Comparison of ENCODE assay signal across 22 mouse cellular contexts in the genomic region with DNA sequence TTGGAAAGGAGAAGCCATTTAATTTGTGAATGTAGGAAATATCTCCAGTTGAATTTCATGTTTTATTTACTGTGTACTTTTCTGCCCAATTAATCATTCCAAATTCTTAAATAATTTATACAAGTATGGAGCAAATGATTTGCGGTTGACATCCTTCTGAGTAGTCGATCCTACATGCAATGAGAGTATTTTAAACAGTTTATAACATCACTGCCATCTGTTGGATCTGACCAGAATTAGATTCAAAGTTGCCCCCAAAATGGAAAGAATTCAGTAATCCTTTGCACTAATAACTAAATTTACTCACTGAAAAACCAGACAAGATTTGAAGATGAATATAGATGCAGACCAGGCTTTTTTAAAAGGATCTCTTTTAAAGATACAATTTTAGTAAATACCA.
DNase-seq lines count a peak whose midpoint lies in the region; ATAC-seq and TF ChIP-seq lines count a peak whose summit lies in the region.
"Had no signal": no experiment of that assay in that cellular context is flagged by ENCODE, and none has a peak within 500 bp of the region (broad histone marks: within the 10 kb centered on the region; RNA-seq: fewer than 3 reads in every experiment).

No protein-coding gene starts in this region.

- H3K36me3 ChIP-seq in hindbrain, embryonic 14.5 days (replicated peaks; ENCODE audit: control insufficient read depth, insufficient read depth) = no peaks in the 10 kb centered on the region
- H3K36me3 ChIP-seq in hindbrain, embryonic 13.5 days = no peaks in the 10 kb centered on the region
- no peaks in the 10 kb centered on the region for H3K36me3 ChIP-seq in limb, embryonic 14.5 days (ENCODE audit: control insufficient read depth, insufficient read depth, low read length)
- H3K36me3 ChIP-seq in limb, embryonic 10.5 days = no peaks in the 10 kb centered on the region
- H3K36me3 ChIP-seq in MEL (ENCODE audit: control insufficient read depth in 1 of 2, insufficient read depth in 2 of 2, low read length in 2 of 2) = peaks cover 0 to 8% of the 10 kb centered on the region in 2 experiments; a peak in 2 of 4 replicates
- H3K36me3 ChIP-seq: heart, embryonic 10.5 days; hindbrain, embryonic 15.5 days; limb, embryonic 15.5 days; neural tube, embryonic 12.5 days had no signal

- no peak for TF ChIP-seq POLR2A in limb, embryonic 14.5 days (IDR thresholded peaks at IDR 0.05; ENCODE audit: borderline replicate concordance, extremely low read depth, insufficient read depth, insufficient read length)
- TF ChIP-seq POLR2A in MEL (IDR thresholded peaks at IDR 0.05; ENCODE audit: control insufficient read depth in 1 of 2, insufficient read depth in 1 of 2, low read depth in 1 of 2, low read length in 2 of 2, poor library complexity in 1 of 2) = no peak

- H3K27ac ChIP-seq in hindbrain, embryonic 14.5 days = no peak overlapping the region
- H3K27ac ChIP-seq in hindbrain, embryonic 13.5 days = no peak overlapping the region
- H3K27ac ChIP-seq in limb, embryonic 14.5 days (replicated peaks; ENCODE audit: low read depth, low read length) = no peak overlapping the region
- H3K27ac ChIP-seq in limb, embryonic 10.5 days = no peak overlapping the region
- no peak overlapping the region for H3K27ac ChIP-seq in MEL (ENCODE audit: control insufficient read depth, low read depth, low read length)
- H3K27ac ChIP-seq: heart, embryonic 10.5 days; hindbrain, embryonic 15.5 days; limb, embryonic 15.5 days; neural tube, embryonic 12.5 days had no signal

- WGBS in hindbrain, embryonic 14.5 days = 53% methylated on average over 2 of the region's 2 CpGs
- WGBS in hindbrain, embryonic 13.5 days = 58% methylated on average over 2 of the region's 2 CpGs
- WGBS in limb, embryonic 14.5 days = 55% methylated on average over 2 of the region's 2 CpGs
- WGBS in limb, embryonic 10.5 days = 80% methylated on average over 2 of the region's 2 CpGs

- TF ChIP-seq RAD21 in MEL (IDR thresholded peaks at IDR 0.05; ENCODE audit: low read depth, low read length) = peak; percentile 41

- no peak overlapping the region for H3K9ac ChIP-seq in hindbrain, embryonic 14.5 days
- H3K9ac ChIP-seq in hindbrain, embryonic 13.5 days = no peak overlapping the region
- no peak overlapping the region for H3K9ac ChIP-seq in limb, embryonic 14.5 days (ENCODE audit: low read depth, low read length, severe bottlenecking)
- H3K9ac ChIP-seq in MEL (ENCODE audit: control insufficient read depth, low read depth, low read length, poor library complexity, severe bottlenecking) = no peak overlapping the region
- H3K9ac ChIP-seq: hindbrain, embryonic 15.5 days; limb, embryonic 15.5 days; neural tube, embryonic 12.5 days had no signal

- H3K79me2 ChIP-seq in MEL (ENCODE audit: control insufficient read depth, insufficient read depth, low read length, poor library complexity) = no peaks in the 10 kb centered on the region

- no peak overlapping the region for H3K4me2 ChIP-seq in hindbrain, embryonic 14.5 days (replicated peaks)
- no peak overlapping the region for H3K4me2 ChIP-seq in hindbrain, embryonic 13.5 days
- no peak overlapping the region for H3K4me2 ChIP-seq in limb, embryonic 14.5 days (replicated peaks; ENCODE audit: low read depth, low read length, severe bottlenecking)
- H3K4me2 ChIP-seq: hindbrain, embryonic 15.5 days; limb, embryonic 15.5 days; neural tube, embryonic 12.5 days had no signal

- no peaks in the 10 kb centered on the region for H3K9me3 ChIP-seq in hindbrain, embryonic 14.5 days (ENCODE audit: control insufficient read depth, low read length)
- no peaks in the 10 kb centered on the region for H3K9me3 ChIP-seq in hindbrain, embryonic 13.5 days
- H3K9me3 ChIP-seq in limb, embryonic 14.5 days (ENCODE audit: control insufficient read depth, low read length) = no peaks in the 10 kb centered on the region
- no peaks in the 10 kb centered on the region for H3K9me3 ChIP-seq in limb, embryonic 10.5 days (replicated peaks)
- no peaks in the 10 kb centered on the region for H3K9me3 ChIP-seq in MEL (replicated peaks; ENCODE audit: insufficient read depth, low read length)
- H3K9me3 ChIP-seq: heart, embryonic 10.5 days; hindbrain, embryonic 15.5 days; limb, embryonic 15.5 days; neural tube, embryonic 12.5 days had no signal

- H3K4me3 ChIP-seq in hindbrain, embryonic 14.5 days (replicated peaks; ENCODE audit: low read length) = no peak overlapping the region
- no peak overlapping the region for H3K4me3 ChIP-seq in hindbrain, embryonic 13.5 days
- no peak overlapping the region for H3K4me3 ChIP-seq in limb, embryonic 14.5 days (replicated peaks; ENCODE audit: low read length)
- no peak overlapping the region for H3K4me3 ChIP-seq in limb, embryonic 10.5 days
- no peak overlapping the region for H3K4me3 ChIP-seq in MEL (ENCODE audit: control insufficient read depth in 1 of 2, insufficient read depth in 1 of 2, low read depth in 2 of 2, low read length in 2 of 2)
- H3K4me3 ChIP-seq: erythroblast, embryonic 14.5 days; heart, embryonic 10.5 days; hindbrain, embryonic 15.5 days; limb, embryonic 15.5 days; neural tube, embryonic 12.5 days had no signal

- H3K27me3 ChIP-seq in hindbrain, embryonic 14.5 days (ENCODE audit: control insufficient read depth, insufficient read depth, low read length) = no peaks in the 10 kb centered on the region; the same call in 1 of the 2 replicates
- H3K27me3 ChIP-seq in hindbrain, embryonic 13.5 days = no peaks in the 10 kb centered on the region
- peaks cover 5% of the 10 kb centered on the region; the same call in 1 of the 2 replicates for H3K27me3 ChIP-seq in limb, embryonic 14.5 days (ENCODE audit: control insufficient read depth, insufficient read depth, low read length)
- H3K27me3 ChIP-seq in limb, embryonic 10.5 days (ENCODE audit: low read depth, poor library complexity, severe bottlenecking) = peaks cover 65% of the 10 kb centered on the region
- peaks cover 0 to 2% of the 10 kb centered on the region in 2 experiments; a peak in 1 of 4 replicates for H3K27me3 ChIP-seq in MEL (ENCODE audit: control insufficient read depth in 1 of 2, insufficient read depth in 2 of 2, low read length in 2 of 2)
- H3K27me3 ChIP-seq: hindbrain, embryonic 15.5 days; neural tube, embryonic 12.5 days had no signal

- TF ChIP-seq CTCF in MEL (IDR thresholded peaks at IDR 0.05 in 2 of 3, conservative IDR thresholded peaks at IDR 0.05 in 1 of 3; ENCODE audit: control insufficient read depth in 1 of 3, insufficient read depth in 1 of 3, low read depth in 2 of 3, low read length in 3 of 3, poor library complexity in 1 of 3, severe bottlenecking in 1 of 3) = peak in 1 of 3 experiments; percentile 34; a peak in 2 of 6 replicates

- peak; percentile 49 for DNase-seq in hindbrain, embryonic 14.5 days (ENCODE audit: low spot score)
- peak; percentile 17 for DNase-seq in limb, embryonic 14.5 days (ENCODE audit: low spot score)
- no peak for DNase-seq in limb, embryonic 10.5 days (ENCODE audit: low spot score)
- DNase-seq in 416B (ENCODE audit: low read depth) = peak; percentile 48
- DNase-seq in MEL (ENCODE audit: low read depth, low spot score) = no peak
- no peak for DNase-seq in thymus, postnatal 14 days
- DNase-seq: adrenal gland, postnatal 36 days; cerebellum, adult 8-10 months; gastrocnemius, postnatal 36 days; heart, postnatal 10 days; kidney, adult 18-20 months; kidney, postnatal 36 days; layer of hippocampus, adult 9-11 months; lung, postnatal 36 days; thymus, postnatal 36 days had no signal

- 0 out of 2 replicates have a peak, but pooled peaks cover 3% of the 10 kb centered on the region for H3K4me1 ChIP-seq in hindbrain, embryonic 14.5 days (replicated peaks; ENCODE audit: control insufficient read depth, insufficient read depth, low read length)
- H3K4me1 ChIP-seq in hindbrain, embryonic 13.5 days (replicated peaks) = peaks cover 6% of the 10 kb centered on the region; the same call in 1 of the 2 replicates
- no peaks in the 10 kb centered on the region for H3K4me1 ChIP-seq in limb, embryonic 14.5 days (ENCODE audit: control insufficient read depth, insufficient read depth, low read length)
- 0 out of 2 replicates have a peak, but pooled peaks cover 2% of the 10 kb centered on the region for H3K4me1 ChIP-seq in limb, embryonic 10.5 days
- peaks cover 0 to 4% of the 10 kb centered on the region in 2 experiments; a peak in 2 of 4 replicates for H3K4me1 ChIP-seq in MEL (ENCODE audit: control insufficient read depth in 1 of 2, insufficient read depth in 2 of 2, low read length in 2 of 2)
- H3K4me1 ChIP-seq: heart, embryonic 10.5 days; hindbrain, embryonic 15.5 days; limb, embryonic 15.5 days; neural tube, embryonic 12.5 days had no signal

- TF ChIP-seq EP300 in MEL (IDR thresholded peaks at IDR 0.05; ENCODE audit: low read depth in 1 of 2, low read length in 2 of 2) = no peak

- ATAC-seq in hindbrain, embryonic 14.5 days (ENCODE audit: low FRiP score) = no peak
- ATAC-seq in hindbrain, embryonic 13.5 days (ENCODE audit: low FRiP score) = no peak
- ATAC-seq in limb, embryonic 14.5 days (ENCODE audit: low FRiP score, low read depth) = no peak
- ATAC-seq: forebrain, embryonic 16.5 days had no signal

TF ChIP-seq in MEL, 35 proteins besides CTCF, POLR2A, EP300 and RAD21:
- no peak for TF ChIP-seq BHLHE40 (IDR thresholded peaks at IDR 0.05; ENCODE audit: borderline replicate concordance, low read depth, low read length)
- peak; percentile 50 for TF ChIP-seq SMC3 (IDR thresholded peaks at IDR 0.05; ENCODE audit: low read depth, low read length)
- TF ChIP-seq ZC3H11A (IDR thresholded peaks at IDR 0.05; ENCODE audit: low read depth, low read length) = peak; percentile 56
- no peak for TF ChIP-seq CHD1 (IDR thresholded peaks at IDR 0.05; ENCODE audit: low read depth, low read length)

Comparison
In these comparisons a context has a peak if more than half of its experiments do, and no peak if none do; other contexts are left out.
1. DNase-seq: peak in hindbrain, embryonic 14.5 days (single experiment), limb, embryonic 14.5 days (single experiment) and 416B (single experiment); none in limb, embryonic 10.5 days (single experiment), MEL (single experiment) and thymus, postnatal 14 days (single experiment).